Mouse (Mus musculus) macrophage (primary cell): ENCODE measurements around the gene Armc10. TPM values are rescaled to one million over a fixed set of nuclear protein-coding genes. Genes with fewer than 3 reads are reported as not detected.
"Not testable (repeated sequence)": the region's sequence is repeated elsewhere in the genome, so short reads cannot be mapped to it uniquely, and the experiment has no call there.

Experiments
- H3K27ac ChIP-seq: fragments of 350-480 bp; formaldehyde crosslinking; 2 replicates; pipeline ENCODE4 v1.9.0; 2021
- H3K36me3 ChIP-seq: fragments of 350-480 bp; formaldehyde crosslinking; 2 replicates; pipeline ENCODE4 v1.9.0; 2021; ENCODE audit errors: inconsistent target
- H3K4me3 ChIP-seq: fragments of 350-480 bp; formaldehyde crosslinking; 2 replicates; pipeline ENCODE4 v1.9.0; 2021; ENCODE audit errors: inconsistent target
- H3K79me2 ChIP-seq: fragments of 350-480 bp; formaldehyde crosslinking; 2 replicates; pipeline ENCODE4 v1.9.0; 2021; ENCODE audit errors: inconsistent target
- WGBS: methylation state at CpG from one replicate; pipeline ENCODE4 v1.1.7; 2026; ENCODE audit warnings: inconsistent platforms; ENCODE audit not compliant: missing documents; 5-methylcytosine and 5-hydroxymethylcytosine counted together
- polyA plus RNA-seq: library from polyadenylated mRNA; stranded (reverse); fragments of 250-400 nt; gene quantifications from 3 replicates; pipeline ENCODE4 v1.2.4, GENCODE M21; 2018; ENCODE audit warnings: inconsistent platforms
- total RNA-seq, 78 experiments: library from RNA; depleted of rRNA; stranded (reverse); fragments of 250-400 nt; gene quantifications; 1 replicate in 9 of 78; 2 replicates in 24 of 78; 3 replicates in 43 of 78; 4 replicates in 2 of 78; pipeline ENCODE4 v1.2.4; 2018; ENCODE audit warnings: inconsistent platforms in 56 of 78

Armc10 gene
- 10 to 100 TPM in 23 of 26 experiments, 1 to 10 TPM in 3; 9.0 to 40.8 (median 25.6) TPM for total RNA-seq (2018; cell fraction: chromatin; rRNA removed)
- total RNA-seq (2018; cell fraction: cytosol; rRNA removed), result 10 to 100 TPM; 15.9 to 33.3 (median 25.0) TPM
- total RNA-seq (2018; cell fraction: nucleus; rRNA removed), result 10 to 100 TPM; 11.5 to 44.0 (median 27.1) TPM
- 25.3 to 27.4 TPM (median 26.0 TPM) in 3 replicates for polyA plus RNA-seq

DNA sequence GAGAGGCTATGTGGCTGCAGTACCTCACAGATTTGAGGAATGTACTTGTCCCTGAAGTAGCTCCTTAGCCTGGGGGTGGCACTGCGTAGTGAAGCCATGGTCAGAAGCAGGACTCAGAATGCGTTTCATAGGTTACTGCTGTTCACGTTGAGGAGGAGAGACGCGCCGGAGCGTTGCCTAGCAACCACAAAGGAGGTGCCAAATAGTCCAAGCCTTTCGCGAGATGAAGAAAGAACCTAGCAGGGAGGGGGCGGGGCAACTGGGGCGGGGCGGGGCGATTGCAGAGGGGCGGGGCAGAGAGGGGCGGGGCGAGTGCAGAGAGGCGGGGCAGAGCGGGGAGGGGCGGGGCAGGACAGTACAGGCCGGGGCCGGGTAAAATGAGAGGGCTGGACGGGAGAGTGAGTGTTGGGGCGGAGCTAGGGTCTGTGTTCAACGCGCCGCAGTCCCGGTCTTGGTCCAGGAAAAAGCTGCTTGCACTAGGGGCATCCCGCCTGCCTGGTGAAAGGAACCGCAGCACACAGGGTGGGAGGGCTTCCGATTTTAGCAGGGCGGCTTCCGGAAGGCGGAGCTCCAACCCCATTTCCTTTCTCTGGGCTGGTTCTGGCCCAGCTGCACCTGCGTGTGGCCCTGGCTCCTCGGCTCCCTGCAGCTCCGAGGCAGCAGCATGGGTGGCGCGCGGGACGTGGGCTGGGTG lies at the start of gene Armc10, which contains the start of gene Fbxl13:
TSS of gene Armc10 (plus strand) at position 375 of the 694 bp plus-strand sequence.
TSS of gene Fbxl13 (minus strand) at position 196 of the 694 bp plus-strand sequence.
- under 1% methylated on average over 34 of the region's 40 CpGs for WGBS
- H3K79me2 ChIP-seq, result peaks cover 4% of the 10 kb centered on the region; the same call in 1 of the 2 replicates
- H3K4me3 ChIP-seq, result peak within 1 kb of the TSS; percentile 73
- H3K36me3 ChIP-seq, result peaks cover 20% of the 10 kb centered on the region; the same call in 1 of the 2 replicates
- H3K27ac ChIP-seq, result no peak within 1 kb of the TSS

GRCm38 (mm10) chr5:21599536-21599935 lies 46.1 kb upstream of the Armc10 start:
- not testable (repeated sequence) for H3K36me3 ChIP-seq, H3K79me2 ChIP-seq, H3K27ac ChIP-seq, H3K4me3 ChIP-seq
- WGBS, result 89% methylated on average over 2 of the region's 2 CpGs

- H3K4me3 ChIP-seq, result no peak overlapping the region
- no peak overlapping the region for H3K27ac ChIP-seq
- H3K79me2 ChIP-seq, result no peaks in the 10 kb centered on the region
- 97% methylated on average over 4 of the region's 4 CpGs for WGBS
- H3K36me3 ChIP-seq, result no peaks in the 10 kb centered on the region
Measured at GRCm38 (mm10) chr5:21599961-21600360, 45.7 kb upstream of the Armc10 start.

DNA sequence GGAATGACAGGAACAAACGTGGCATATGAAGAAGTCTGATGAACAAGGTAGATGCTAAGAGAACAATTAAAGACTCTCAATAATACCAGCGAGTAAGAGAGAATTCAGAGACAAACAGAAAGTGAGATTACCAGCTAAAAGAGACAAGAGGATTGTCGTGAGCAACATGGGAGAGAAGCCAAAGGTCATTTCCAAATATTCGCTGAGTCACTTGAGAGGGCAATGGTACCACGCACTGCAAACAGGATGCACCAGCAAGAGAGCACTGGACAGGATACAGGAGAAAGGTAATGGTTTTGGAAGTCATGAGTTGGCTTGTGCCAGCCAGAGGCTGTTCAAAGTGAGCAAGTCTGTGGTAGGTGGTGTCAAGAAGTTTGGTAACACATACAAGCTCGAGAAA lies 39.7 kb upstream of the Armc10 start:
- Histone ChIP-seq H3K4me3 (no peak overlapping the region), H3K36me3 (no peaks in the 10 kb centered on the region), H3K79me2 (no peaks in the 10 kb centered on the region), H3K27ac (no peak overlapping the region)
- 79% methylated on average over 6 of the region's 6 CpGs for WGBS

GRCm38 (mm10) chr5:21608311-21609304 lies 37.0 kb upstream of the Armc10 start:
- 90% methylated on average over 12 of the region's 12 CpGs for WGBS
- Histone ChIP-seq H3K36me3 (no peaks in the 10 kb centered on the region), H3K4me3 (no peak overlapping the region), H3K27ac (no peak overlapping the region), H3K79me2 (no peaks in the 10 kb centered on the region)

- H3K27ac ChIP-seq, result no peak overlapping the region
- H3K79me2 ChIP-seq, result no peaks in the 10 kb centered on the region
- H3K36me3 ChIP-seq, result no peaks in the 10 kb centered on the region
- H3K4me3 ChIP-seq, result no peak overlapping the region
- 3% methylated on average over 3 of the region's 3 CpGs for WGBS
Measured at GRCm38 (mm10) chr5:21610996-21611395, 34.6 kb upstream of the Armc10 start.

DNA sequence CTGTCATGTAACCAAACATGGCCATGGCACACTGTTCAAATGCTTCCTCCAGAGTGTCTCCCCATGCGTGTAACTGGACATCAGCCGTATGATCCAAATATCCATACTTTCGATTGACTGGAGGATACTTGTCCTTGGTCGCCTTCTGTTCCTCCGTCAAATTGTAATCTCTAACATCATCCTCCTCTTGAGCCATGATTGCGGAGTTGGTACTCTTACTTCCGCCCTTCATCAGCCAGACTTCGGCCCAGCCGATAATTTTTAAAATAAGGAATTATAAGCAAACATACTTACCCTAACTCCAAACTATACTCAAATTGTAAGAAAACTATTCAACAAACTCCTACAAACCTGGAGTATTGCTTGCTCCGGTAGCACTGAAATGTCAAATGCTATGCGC lies 31.3 kb upstream of the Armc10 start:
- 95% methylated on average over 11 of the region's 11 CpGs for WGBS
- not testable (repeated sequence) for H3K4me3 ChIP-seq, H3K27ac ChIP-seq, H3K36me3 ChIP-seq, H3K79me2 ChIP-seq

DNA sequence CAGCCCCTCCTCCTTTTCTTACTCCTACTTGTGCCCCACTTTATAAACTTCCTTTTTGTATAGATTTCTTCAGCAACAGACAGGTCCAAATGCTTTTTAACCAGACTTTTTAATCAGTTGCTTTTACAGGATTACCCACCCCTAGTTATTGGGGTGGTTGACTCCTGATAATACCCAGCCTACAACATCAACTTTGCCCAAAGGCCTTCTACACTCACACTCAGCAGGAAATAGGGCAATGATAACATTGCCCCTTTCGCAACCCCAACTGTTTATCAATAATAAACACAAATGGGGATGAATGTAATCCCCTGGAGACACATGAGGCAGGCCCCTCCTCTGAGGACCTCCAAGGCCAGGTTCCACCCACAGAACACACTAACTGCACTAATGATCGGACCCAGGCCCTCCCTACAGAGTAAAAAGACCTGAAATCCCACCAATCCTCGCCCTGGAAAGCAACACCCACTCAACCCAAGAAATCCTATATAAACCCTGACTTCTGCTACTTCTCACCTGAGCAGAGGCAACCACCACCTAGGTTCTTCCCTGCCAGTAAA lies 29.1 kb upstream of the Armc10 start:
- Histone ChIP-seq H3K36me3 (no peaks in the 10 kb centered on the region), H3K27ac (no peak overlapping the region), H3K79me2 (no peaks in the 10 kb centered on the region), H3K4me3 (no peak overlapping the region)
- WGBS, result 100% methylated on average over 2 of the region's 3 CpGs

GRCm38 (mm10) chr5:21625916-21626315 lies 19.7 kb upstream of the Armc10 start:
- H3K79me2 ChIP-seq, result no peaks in the 10 kb centered on the region
- H3K27ac ChIP-seq, result no peak overlapping the region
- H3K4me3 ChIP-seq, result no peak overlapping the region
- H3K36me3 ChIP-seq, result no peaks in the 10 kb centered on the region

- Histone ChIP-seq H3K79me2 (no peaks in the 10 kb centered on the region), H3K4me3 (no peak overlapping the region), H3K36me3 (no peaks in the 10 kb centered on the region), H3K27ac (no peak overlapping the region)
- 0% methylated on average over 1 of the region's 1 CpGs for WGBS
Measured at GRCm38 (mm10) chr5:21640961-21641360, 4.7 kb upstream of the Armc10 start.

GRCm38 (mm10) chr5:21643606-21644005 lies 2.0 kb upstream of the Armc10 start:
- Histone ChIP-seq H3K4me3 (no peak overlapping the region), H3K27ac (no peak overlapping the region), H3K79me2 (peaks cover 4% of the 10 kb centered on the region; the same call in 1 of the 2 replicates), H3K36me3 (peaks cover 2% of the 10 kb centered on the region; the same call in 1 of the 2 replicates)
- WGBS, result 36% methylated on average over 1 of the region's 1 CpGs

GRCm38 (mm10) chr5:21644891-21645438 lies 648 bp upstream of the Armc10 start:
- H3K4me3 ChIP-seq, result peak overlapping the region; percentile 14; the same call in 1 of the 2 replicates
- H3K79me2 ChIP-seq, result peaks cover 4% of the 10 kb centered on the region; the same call in 1 of the 2 replicates
- 29% methylated on average over 14 of the region's 14 CpGs for WGBS
- H3K27ac ChIP-seq, result no peak overlapping the region
- H3K36me3 ChIP-seq, result peaks cover 16% of the 10 kb centered on the region; the same call in 1 of the 2 replicates

DNA sequence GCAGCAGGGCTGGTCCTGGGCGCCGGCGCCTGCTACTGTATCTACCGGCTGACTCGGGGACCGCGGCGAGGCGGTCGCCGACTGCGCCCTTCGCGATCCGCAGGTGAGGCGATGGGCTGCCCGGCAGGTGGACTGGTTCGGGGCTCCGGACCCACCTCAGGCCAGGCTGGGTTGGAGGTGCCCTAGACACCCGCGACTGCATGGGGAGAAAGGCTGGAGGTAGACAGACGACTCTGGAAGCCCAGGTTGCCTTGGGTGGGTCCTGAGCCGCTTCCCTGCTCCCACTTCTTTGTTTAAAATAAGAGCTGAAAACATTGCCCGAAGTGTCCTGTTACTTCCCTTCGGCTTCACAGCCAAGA lies 499 bp downstream of the Armc10 start:
- Histone ChIP-seq H3K4me3 (peak overlapping the region; percentile 73), H3K79me2 (peaks cover 4% of the 10 kb centered on the region; the same call in 1 of the 2 replicates), H3K36me3 (peaks cover 24% of the 10 kb centered on the region; the same call in 1 of the 2 replicates), H3K27ac (no peak overlapping the region)
- 1% methylated on average over 25 of the region's 25 CpGs for WGBS

- Histone ChIP-seq H3K36me3 (peaks cover 44% of the 10 kb centered on the region; the same call in 1 of the 2 replicates), H3K27ac (no peak overlapping the region), H3K79me2 (peaks cover 4% of the 10 kb centered on the region; the same call in 1 of the 2 replicates), H3K4me3 (no peak overlapping the region)
- 83% methylated on average over 2 of the region's 2 CpGs for WGBS
Measured at GRCm38 (mm10) chr5:21650736-21651135, 5.1 kb downstream of the Armc10 start.
